Mouse (Mus musculus): ENCODE results near the gene Mapk9. TPM values are rescaled to one million over a fixed set of nuclear protein-coding genes. Genes with fewer than 3 reads are reported as not detected.

Gene Mapk9
- polyA plus RNA-seq, 2 experiments = 34.7 to 39.4 TPM

- H3K4me2 ChIP-seq (replicated peaks; ENCODE audit: low read depth, low read length, severe bottlenecking) = no peak overlapping the region
- no peak for TF ChIP-seq POLR2A (IDR thresholded peaks at IDR 0.05; ENCODE audit: borderline replicate concordance, extremely low read depth, insufficient read depth, insufficient read length)
- no peaks in the 10 kb centered on the region for H3K9me3 ChIP-seq (ENCODE audit: control insufficient read depth, low read length)
- no peaks in the 10 kb centered on the region for H3K27me3 ChIP-seq (ENCODE audit: control insufficient read depth, insufficient read depth, low read length)
- H3K9ac ChIP-seq (ENCODE audit: low read depth, low read length, severe bottlenecking) = no peak overlapping the region
- no peak overlapping the region for H3K4me3 ChIP-seq (replicated peaks; ENCODE audit: low read length)
- no peaks in the 10 kb centered on the region for H3K36me3 ChIP-seq (ENCODE audit: control insufficient read depth, insufficient read depth, low read length)
- 0 out of 2 replicates have a peak, but pooled peaks cover 3% of the 10 kb centered on the region for H3K4me1 ChIP-seq (ENCODE audit: control insufficient read depth, insufficient read depth, low read length)
- ATAC-seq (ENCODE audit: low FRiP score, low read depth) (no peak), DNase-seq (ENCODE audit: low spot score) (no peak)
- WGBS = 77% methylated on average over 10 of the region's 10 CpGs
- H3K27ac ChIP-seq (replicated peaks; ENCODE audit: low read depth, low read length) = no peak overlapping the region
Observed at GRCm38 (mm10) chr11:49934322-49934721, 87.8 kb downstream of the Mapk9 start.

Small RNAs within 50 kb of the gene (microRNA-seq; reads per million reads assigned to microRNA genes)
- gene Gm23492 = not detected

Other genes with a start within 250 kb of the Mapk9 start
- 7.1 and 8.6 TPM in 2 replicates for gene Flt4, start 237.5 kb upstream of the Mapk9 start, polyA plus RNA-seq (2012; rRNA removed)
- gene Flt4, start 237.5 kb upstream of the Mapk9 start, polyA plus RNA-seq (2014; fragmentation: Nextera tagmentation; extraction: Ambion mirVana) = 6.8 and 7.3 TPM in 2 replicates
- not detected in 2 replicates for gene Scgb3a1, start 183.1 kb upstream of the Mapk9 start, polyA plus RNA-seq (2012; rRNA removed)
- gene Scgb3a1, start 183.1 kb upstream of the Mapk9 start, polyA plus RNA-seq (2014; fragmentation: Nextera tagmentation; extraction: Ambion mirVana) = not detected in 2 replicates
- gene Cnot6, start 134.0 kb upstream of the Mapk9 start, polyA plus RNA-seq (2012; rRNA removed) = 65.2 and 68.1 TPM in 2 replicates
- gene Cnot6, start 134.0 kb upstream of the Mapk9 start, polyA plus RNA-seq (2014; fragmentation: Nextera tagmentation; extraction: Ambion mirVana) = 57.0 and 59.7 TPM in 2 replicates
- 27.4 and 31.1 TPM in 2 replicates for gene Gfpt2, start 52.6 kb upstream of the Mapk9 start, polyA plus RNA-seq (2012; rRNA removed)
- gene Gfpt2, start 52.6 kb upstream of the Mapk9 start, polyA plus RNA-seq (2014; fragmentation: Nextera tagmentation; extraction: Ambion mirVana) = 24.8 and 27.7 TPM in 2 replicates
- 0.43 and 0.73 TPM in 2 replicates for gene Rasgef1c, start 55.1 kb downstream of the Mapk9 start, polyA plus RNA-seq (2012; rRNA removed)
- 0.34 and 0.88 TPM in 2 replicates for gene Rasgef1c, start 55.1 kb downstream of the Mapk9 start, polyA plus RNA-seq (2014; fragmentation: Nextera tagmentation; extraction: Ambion mirVana)
- gene Rnf130, start 178.6 kb downstream of the Mapk9 start, polyA plus RNA-seq (2012; rRNA removed) = 56.7 and 57.0 TPM in 2 replicates
- 90.3 and 105 TPM in 2 replicates for gene Rnf130, start 178.6 kb downstream of the Mapk9 start, polyA plus RNA-seq (2014; fragmentation: Nextera tagmentation; extraction: Ambion mirVana)

All from limb, embryonic 14.5 days (tissue).